Mouse (Mus musculus): ENCODE results near the gene Iqschfp. TPM values are rescaled to one million over a fixed set of nuclear protein-coding genes. Genes with fewer than 3 reads are reported as not detected.

The Iqschfp gene
- total RNA-seq, 2 experiments from 2014 or later, result 10.2 to 15.2 TPM

DNA sequence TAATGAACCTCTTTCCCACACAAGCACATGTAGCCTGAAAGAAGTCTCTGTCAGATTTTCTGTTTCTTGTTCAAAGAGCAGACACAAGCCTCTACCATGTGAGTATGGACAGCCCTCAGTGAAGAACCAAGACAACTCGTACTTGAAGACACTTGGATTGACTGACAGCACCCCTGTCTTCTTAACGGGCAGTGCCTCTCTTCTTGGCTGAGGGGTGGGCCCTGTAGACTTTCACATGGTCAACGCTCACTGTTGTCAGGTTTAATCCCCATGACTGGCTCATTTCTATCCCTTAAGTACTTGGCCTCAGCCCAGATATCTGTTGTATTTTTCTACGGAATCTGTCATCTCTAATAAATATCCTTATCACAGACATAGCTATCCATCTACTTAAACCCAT, 738.2 kb downstream of the Iqschfp start:
- no peak for DNase-seq (ENCODE audit: low spot score in 2 of 2)

DNA sequence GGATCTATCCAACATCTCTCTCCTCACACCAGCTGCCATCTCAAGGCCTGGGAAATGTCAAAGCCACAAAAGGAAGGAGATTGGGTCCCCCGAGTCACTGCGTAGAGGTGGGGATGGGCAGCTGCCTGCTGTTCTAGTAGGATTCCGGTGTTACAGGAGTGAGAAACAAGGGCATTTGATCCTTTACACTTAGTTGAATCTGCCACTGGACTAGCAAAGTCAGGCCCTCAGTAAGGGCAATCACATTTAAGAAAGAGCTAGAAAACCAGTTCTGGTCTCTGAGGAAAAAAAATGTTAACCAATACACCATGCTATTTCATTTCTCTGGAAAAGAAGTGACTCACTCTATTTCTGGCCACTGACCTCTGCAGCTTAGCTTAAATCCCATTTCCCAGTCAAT, 738.8 kb downstream of the Iqschfp start:
- no peak for DNase-seq (ENCODE audit: low spot score in 2 of 2)

DNA sequence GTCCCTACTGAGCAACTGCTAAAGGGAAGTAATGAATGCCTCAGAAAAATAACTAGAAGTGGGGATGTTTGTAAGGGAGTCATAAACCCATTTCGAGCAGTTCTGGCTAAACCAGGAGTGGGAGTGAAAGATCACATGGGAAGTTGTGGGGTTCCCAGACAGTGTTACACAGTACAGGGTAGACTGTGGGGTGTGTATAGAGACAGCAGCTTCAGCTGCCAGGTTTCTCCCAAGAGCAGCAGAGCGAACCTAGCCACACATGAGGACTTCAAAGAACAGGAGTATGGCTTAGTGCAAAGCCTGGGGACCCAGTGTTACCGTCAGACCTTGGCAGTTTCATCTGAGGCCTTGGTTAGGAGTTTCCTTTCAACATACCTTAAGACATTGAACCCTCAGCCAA, 740.7 kb downstream of the Iqschfp start:
- no peak for DNase-seq (ENCODE audit: low spot score in 2 of 2)

DNA sequence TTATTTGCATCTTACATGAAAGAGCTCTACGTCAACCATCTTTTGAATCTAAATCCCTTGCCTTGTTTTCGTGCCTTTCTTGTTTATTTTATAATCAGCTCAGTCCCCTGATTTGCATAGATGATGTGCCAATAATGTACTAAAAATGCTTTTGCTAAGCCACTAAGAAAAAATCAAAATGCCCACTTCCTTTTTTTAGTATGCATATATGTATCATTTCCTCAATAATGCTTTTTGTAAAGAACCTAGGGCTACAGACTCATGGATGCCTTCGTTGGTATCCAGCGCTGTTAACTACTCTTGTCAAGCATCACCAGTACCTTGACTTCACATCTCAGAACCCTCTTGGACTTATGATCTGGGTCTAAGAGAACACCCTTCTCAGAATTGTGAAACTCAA, 741.5 kb downstream of the Iqschfp start:
- no peak for DNase-seq (ENCODE audit: low spot score in 2 of 2)

DNA sequence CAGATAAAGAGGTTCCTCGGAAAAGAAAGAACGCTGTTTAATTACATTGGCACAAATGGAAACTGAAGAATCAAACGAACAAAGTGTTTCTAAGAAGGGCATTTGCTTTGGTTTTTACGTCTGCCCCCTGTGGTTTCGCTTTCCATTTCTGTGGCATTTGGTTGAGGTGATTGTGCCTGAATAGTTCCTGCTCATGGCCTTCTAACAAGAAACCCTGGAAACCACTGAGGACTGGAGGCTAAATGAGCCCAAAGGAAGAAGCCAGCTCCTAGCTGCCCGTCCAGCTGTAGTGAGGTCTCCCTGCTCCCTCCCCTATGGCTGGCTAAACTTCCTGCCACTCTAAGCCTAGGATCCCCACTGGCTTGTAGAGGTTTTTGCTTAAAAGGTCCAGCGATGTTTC, 745.9 kb downstream of the Iqschfp start:
- no peak for DNase-seq (ENCODE audit: low spot score in 2 of 2)

DNA sequence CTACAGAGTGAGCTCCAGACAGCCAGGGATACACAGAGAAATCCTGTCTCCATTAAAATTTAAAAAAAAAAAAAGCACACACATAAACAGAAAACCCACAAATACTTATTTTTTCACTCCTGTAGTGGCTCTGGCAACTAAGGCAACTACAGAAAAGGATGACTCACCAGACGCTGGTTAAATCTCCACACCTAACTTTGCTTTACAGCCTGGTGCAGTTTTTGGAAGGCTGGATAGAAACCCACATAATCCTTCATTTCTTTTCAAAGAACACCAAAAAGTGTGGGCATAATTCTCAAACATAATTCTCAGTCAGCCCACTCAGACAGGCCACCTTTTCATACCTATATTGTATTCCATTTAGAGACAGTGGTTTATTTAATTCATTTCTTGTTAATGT, 746.7 kb downstream of the Iqschfp start:
- DNase-seq (ENCODE audit: low spot score in 2 of 2), result no peak

DNA sequence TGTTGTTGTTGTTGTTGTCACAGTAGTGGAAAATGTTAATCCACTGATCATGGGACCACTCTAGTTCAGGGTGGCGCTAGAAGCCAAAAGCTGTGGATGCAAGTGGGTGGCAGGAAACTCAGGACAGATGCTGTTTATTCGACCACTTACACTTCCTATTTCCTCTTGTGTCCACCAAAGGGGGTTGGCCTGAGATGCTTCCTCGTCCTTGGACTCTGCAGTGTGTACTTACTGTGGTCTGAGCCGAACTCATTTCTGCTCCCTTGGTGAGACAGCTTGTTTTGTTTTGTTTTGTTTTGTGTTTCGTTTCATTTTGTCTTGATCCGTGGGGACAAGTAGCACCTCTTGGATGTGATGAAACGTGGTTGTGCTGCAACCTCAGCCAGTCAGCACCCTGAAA, 750.9 kb downstream of the Iqschfp start:
- DNase-seq (ENCODE audit: low spot score in 2 of 2), result no peak

DNA sequence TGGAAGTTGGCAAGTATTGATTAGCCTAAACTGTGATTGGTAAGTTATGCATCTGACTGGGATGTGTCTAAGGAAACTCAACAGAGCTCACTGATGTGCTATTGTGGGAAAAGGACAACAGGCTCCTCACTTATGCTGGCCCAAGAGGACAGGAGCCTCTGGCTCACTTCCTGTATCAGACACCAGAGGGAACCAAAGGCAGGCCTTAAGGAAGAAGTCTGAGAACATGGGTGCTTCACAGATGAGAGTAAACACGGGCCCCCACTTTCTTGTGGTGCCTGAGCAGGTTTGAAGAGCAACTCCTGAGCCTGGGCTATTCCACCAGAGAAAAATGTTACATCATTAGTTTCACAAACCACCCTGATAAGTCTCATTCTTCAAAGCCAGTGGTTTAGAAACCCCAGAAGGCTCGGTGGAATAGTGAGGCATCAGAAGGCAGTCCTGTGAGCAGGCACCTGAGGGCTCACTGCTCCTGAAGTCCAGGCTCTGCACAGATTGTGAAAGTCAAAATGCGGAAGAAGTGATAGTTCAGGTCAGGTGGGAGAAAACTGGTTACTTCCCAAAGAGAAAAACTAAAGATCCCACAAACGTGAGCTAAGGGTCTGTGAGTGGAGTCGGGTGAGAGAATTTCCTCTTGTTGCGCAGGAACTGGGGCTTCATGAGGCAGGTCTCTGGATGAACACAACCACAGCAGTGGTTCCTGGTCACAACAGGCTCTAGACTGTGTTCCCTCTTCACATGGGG, 754.5 kb downstream of the Iqschfp start:
- DNase-seq (ENCODE audit: low spot score in 2 of 2), result peak in 1 of 2 experiments; percentile 44

DNA sequence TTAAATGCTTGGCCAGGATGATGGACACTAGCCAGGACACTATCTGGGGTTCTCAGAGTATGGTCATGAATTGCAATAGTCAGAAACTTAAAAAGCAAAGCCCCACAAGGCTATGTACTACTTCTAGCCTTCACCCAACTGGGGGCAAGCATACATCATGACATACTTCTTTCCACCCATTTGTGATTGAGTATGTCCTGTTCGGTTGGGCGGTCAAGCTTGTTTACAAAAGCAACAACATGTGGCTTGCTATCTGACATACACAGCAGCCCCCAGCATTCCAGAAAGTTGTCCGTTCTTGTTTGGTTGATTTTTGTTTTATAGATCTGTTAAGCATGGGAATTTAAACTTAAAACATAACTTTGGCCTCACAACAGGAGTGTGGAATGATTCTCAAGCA, 755.2 kb downstream of the Iqschfp start:
- no peak for DNase-seq (ENCODE audit: low spot score in 2 of 2)

DNA sequence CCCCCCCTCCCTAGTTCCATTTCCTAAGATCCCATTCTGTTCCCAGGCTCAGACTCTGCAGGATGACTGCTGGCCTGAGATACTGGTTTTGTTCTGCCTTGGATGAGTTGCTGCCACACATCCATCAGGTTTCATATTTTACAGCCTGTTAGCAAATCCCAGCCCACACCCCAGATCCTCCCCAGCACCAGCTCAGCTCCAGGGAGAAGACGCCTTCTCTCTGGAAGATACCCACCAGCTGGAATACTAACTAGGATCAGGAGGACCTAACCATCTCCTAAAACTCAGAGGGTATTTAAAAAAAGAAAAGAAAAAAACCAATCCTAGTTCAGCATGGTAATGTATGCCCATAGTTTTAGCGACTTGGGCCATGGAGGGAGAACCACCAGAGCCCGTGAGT, 758.2 kb downstream of the Iqschfp start:
- peak in 1 of 2 experiments; percentile 38 for DNase-seq (ENCODE audit: low spot score in 2 of 2)

DNA sequence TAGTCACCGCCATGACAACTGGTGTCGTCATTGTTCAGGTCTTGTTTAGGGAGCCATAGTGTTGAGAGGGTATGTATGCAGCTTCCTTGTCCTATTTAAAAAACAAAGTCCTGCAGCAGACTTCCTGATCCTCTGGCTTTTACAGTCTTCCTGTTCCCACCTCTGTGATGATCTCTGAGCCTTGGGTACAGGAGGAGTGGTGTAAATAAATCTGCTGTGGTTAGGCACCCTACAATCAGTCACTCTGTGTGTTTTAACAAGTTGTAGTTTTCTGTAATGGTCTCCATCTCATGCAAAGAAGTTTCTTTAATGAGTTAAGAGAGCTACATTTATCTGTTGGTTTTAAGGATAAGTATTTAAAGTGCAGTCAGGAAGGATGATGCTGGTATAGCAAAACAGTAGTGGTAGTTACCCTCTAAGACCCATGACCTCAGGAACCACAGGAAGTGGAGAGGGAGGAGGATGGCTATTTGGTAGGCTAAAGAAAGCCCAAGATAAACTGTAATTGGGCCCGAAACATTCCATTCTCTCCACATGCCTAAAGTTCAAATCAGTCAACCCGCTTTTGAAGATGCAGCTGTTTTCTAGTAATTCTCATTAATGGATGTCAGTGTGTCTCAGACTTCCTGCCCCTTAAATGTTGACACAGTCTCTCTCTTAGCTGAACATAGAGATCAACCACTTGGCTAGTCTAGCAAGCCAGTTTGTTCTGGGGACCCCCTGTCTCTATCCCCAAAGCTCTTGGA, 764.7 kb downstream of the Iqschfp start:
- no peak for DNase-seq (ENCODE audit: low spot score in 2 of 2)

DNA sequence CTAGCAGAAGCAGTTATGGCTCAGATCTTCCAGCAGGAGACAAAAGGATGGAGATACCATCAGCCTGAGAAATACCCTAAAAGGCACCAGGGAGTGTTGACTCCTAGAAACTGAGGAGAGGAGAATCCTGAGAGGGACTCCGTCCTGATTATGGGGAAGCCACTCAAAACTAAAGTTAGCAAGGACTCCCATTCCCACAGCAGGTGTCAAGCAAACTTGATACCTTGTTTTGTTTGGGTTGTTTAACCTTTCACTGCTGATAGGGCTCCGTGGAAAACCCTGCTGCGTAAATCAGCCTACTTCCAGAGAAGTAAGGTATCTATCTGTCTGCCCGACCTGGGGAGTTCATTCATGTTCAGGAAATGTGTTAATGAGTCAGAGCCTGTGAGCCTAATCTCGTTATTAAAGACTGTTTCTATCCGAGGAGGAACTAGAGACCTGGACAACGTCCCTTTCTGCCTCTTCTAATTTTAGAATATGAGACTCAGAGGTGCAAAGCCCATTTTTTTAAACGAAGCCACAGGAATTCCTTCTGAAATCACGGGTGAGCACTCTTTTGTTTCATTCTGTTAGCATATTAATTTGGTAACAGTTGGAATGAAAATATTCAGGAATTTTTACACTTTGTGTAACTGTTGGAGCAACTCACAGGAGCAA, 765.7 kb downstream of the Iqschfp start:
- no peak for DNase-seq (ENCODE audit: low spot score in 2 of 2)

DNA sequence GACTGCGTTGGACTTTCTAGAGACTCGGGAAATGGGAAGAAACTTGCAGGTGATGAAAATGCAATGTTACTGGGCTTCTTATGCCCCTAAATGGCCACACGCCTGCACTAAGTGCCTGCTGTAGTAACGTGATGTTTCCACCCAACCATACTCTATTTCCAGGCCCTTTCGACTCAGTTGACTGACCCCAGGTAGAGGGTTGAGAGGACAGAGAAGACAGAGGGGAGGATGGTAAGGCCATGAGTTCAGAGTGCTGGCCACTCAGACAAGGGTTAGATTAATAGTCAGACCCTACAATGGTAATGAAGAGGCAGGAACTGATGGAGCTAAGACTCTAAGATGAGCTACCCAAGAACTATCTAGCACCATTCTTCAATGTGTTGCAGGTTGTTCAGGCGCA, 768.0 kb downstream of the Iqschfp start:
- DNase-seq (ENCODE audit: low spot score in 2 of 2), result no peak

DNA sequence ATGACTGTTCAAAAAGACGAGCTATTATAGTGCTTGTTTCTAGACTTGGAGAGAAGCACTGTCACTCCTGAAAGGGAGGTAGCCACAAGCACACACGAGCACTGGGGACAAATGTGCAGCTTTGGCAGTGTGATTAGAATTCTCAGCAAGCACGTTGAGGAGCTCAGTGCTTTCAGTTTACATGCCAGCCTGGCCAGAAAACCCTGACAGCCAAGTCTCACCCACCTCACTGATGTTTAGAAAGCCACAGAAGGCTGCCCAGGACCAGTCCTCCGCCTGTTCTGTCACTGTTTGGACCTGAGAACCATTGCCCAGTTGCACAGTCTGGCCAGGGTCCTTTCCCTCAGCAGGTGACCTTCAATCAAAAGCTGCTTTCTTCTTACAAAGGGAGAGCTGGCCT, 768.5 kb downstream of the Iqschfp start:
- DNase-seq (ENCODE audit: low spot score in 2 of 2), result peak in 1 of 2 experiments; percentile 24

DNA sequence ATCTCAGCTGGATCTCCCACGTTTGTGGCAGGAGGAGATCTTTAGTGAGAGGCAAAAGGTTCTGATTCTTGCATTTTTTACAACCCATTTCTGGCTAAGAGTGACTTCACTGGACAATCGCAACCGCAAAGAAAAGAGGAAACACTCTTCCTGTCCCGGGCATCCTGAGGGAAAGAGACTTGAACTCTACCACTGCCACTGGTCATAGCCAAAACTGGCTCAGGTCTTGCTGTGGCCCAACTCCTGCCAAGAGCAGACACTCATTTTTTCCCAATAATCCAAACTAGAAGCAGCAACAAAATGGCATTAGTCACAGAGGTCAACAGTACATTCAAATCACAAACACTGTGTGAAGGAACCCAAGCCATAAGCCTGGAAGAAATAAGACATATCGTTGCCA, 770.4 kb downstream of the Iqschfp start:
- DNase-seq (ENCODE audit: low spot score in 2 of 2), result no peak

DNA sequence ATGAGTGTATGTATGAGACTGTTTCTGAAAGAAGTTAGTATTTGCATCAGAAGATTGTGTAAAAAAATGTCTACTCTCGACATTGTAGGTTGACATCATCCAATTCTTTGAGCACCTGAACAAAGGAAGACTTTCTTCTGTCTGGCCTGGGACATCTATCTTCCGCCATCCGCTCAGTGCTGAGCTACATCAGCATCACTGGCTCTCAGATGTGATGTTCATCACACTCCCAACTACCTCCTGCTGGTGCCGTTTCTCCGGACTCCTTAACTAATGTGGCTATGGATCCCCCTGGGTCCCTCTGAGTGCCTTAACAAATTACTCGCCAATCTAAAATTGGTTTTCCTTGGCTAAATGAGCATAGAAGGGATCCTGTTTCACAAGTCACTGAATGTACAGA, 772.3 kb downstream of the Iqschfp start:
- no peak for DNase-seq (ENCODE audit: low spot score in 2 of 2)

DNA sequence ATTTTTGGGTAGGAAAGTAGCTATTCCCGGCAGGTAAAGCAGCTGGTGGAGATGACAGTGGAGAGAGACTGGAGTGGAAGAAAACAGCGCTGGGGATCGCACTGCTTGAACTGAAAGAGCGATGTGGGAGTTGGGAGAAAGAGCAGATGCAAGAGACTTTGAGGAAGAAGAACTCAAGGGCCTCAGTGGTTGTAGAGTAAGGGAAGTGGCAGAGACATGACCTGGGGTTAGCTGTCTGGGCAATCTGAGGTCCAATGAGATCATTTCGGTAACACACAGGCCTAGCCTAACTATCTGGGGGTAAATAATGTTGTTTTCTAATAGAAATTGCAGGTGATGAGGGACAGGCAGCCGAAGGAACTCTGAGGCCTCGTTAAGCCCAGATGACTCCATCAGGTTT, 774.3 kb downstream of the Iqschfp start:
- no peak for DNase-seq (ENCODE audit: low spot score in 2 of 2)

DNA sequence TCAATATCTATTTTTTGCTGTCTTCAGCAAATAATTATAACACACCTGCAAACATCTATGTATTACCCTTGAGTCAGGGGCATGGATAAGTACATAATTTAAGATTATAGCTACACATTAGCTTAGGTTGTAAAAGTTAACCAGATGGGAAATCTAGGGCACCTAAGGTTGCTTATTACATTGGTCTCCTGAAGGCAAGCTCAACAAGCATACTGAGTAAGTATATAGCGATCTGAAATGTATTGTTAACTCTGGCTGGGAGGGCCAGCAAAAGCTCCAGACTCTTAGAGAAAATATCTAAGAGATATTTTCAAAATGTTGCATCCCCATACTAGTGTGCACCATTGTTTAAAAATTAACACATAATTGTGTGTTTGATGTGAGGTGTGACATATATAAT, 775.8 kb downstream of the Iqschfp start:
- no peak for DNase-seq (ENCODE audit: low spot score in 2 of 2)

DNA sequence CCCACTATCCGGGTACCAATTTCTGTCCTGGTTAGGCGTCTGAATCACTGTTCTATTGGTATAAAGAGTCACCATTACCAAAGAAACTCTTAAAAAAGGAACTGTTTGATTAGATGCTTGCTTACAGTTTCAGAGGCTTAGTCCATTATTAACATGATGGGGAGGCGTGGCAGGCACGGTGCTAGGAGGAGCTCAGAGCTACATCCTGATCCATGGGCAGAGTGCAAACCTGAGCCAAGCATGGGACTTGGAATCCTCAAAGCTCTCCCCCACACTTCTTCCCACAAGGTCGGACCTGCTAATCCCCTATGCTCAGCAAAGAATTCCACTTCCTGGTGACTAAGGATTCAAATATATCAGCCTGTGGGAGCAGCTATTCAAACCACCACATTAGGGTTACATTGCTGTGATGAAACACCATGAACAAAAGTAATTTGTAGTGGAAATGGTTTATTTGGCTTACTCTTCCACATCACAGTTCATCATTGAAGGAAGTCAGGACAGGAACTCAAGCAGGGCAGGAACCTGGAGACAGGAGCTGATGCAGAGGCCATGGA, 777.5 kb downstream of the Iqschfp start:
- DNase-seq (ENCODE audit: low spot score in 2 of 2), result no peak

DNA sequence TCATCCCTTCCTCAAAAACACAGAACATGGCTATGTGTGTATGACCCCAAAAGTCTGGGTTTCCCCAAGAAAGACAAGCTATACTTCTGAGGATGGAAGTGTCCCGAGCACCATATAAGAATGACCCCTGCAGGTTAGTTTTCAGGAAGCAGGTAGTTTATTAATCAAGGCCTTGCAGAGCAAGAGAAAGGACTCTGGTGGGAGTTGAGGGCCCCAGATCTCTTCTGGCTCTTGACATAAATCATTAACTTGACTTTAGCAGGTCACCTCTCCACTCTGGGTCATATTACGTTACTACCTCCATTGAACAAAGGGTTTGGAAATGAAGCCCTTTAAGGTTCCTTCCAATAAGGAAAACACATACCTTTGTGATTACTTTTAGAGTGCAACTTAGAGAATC, 782.7 kb downstream of the Iqschfp start:
- no peak for DNase-seq (ENCODE audit: low spot score in 2 of 2)

DNA sequence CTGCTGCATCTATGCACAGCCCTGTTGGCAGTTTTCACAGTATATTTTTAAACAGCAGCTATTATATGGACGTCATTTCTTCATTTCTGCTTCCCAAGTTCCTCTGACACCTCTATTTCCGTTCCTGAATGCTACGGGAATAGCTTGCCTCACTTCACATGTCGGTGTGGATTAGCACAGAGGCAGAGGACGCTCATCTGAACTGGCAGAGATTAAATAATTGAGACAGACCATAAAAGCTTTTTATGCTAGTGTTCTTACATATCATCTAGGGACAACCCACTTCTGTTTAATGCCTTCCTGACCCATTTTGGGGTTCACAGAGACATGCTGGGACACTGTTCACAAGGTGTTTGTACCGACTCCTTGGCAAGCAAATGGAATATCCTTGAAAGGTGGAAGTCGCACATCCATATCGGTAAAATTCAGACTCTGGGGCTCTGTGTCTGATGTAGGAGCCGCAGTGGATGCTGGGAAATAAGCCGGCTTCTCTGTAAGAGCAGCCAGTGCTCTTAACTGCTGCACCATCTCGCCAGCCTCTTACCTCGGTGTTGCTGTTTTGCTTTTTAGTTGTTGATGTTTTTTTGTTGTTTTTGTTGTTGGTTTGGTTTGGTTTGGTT, 783.3 kb downstream of the Iqschfp start:
- peak in 1 of 2 experiments; percentile 45 for DNase-seq (ENCODE audit: low spot score in 2 of 2)

All from left cerebral cortex, adult 18-20 months (tissue).